Mouse (Mus musculus) forebrain, embryonic 12.5 days (tissue): ENCODE measurements around the gene Ehmt2. TPM values are rescaled to one million over a fixed set of nuclear protein-coding genes. Genes with fewer than 3 reads are reported as not detected.

Experiments
- ATAC-seq: fragments of 200-750 bp; cut with Nextera tagmentation; 2 replicates; pipeline ENCODE4 v1.8.0; 2017; ENCODE audit warnings: moderate TSS enrichment; ENCODE audit not compliant: low FRiP score
- H3K27ac ChIP-seq: fragments of 300-500 bp; sonication (generic); 2 replicates; pipeline ENCODE4 v1.5.1; 2016; ENCODE audit warnings: mild to moderate bottlenecking
- H3K27me3 ChIP-seq: fragments of 300-500 bp; sonication (generic); 2 replicates; pipeline ENCODE4 v1.6.1; 2016; ENCODE audit warnings: mild to moderate bottlenecking
- H3K36me3 ChIP-seq: fragments of 300-500 bp; sonication (generic); replicated peaks from 2 replicates; pipeline ENCODE4 v1.6.1; 2016; ENCODE audit warnings: mild to moderate bottlenecking
- H3K4me1 ChIP-seq: fragments of 300-500 bp; sonication (generic); 2 replicates; pipeline ENCODE4 v1.6.1; 2016
- H3K4me2 ChIP-seq: fragments of 300-500 bp; sonication (generic); 2 replicates; pipeline ENCODE4 v1.6.1; 2016; ENCODE audit warnings: mild to moderate bottlenecking, moderate library complexity
- H3K4me3 ChIP-seq: fragments of 300-500 bp; sonication (generic); replicated peaks from 2 replicates; pipeline ENCODE4 v1.5.1; 2016; ENCODE audit warnings: mild to moderate bottlenecking
- H3K9ac ChIP-seq: fragments of 300-500 bp; sonication (generic); 2 replicates; pipeline ENCODE4 v1.6.1; 2016; ENCODE audit warnings: mild to moderate bottlenecking
- H3K9me3 ChIP-seq: fragments of 300-500 bp; sonication (generic); 2 replicates; pipeline ENCODE4 v1.6.1; 2016
- WGBS: fragments of 180-500 bp; shearing (Covaris S2); methylation state at CpG from one replicate; pipeline ENCODE4 v1.1.7; 2016; 5-methylcytosine and 5-hydroxymethylcytosine counted together
- microRNA-seq: library from miRNA; unstranded; fragments of <30 nt; microRNA quantifications from one replicate; pipeline ENCODE4, GENCODE M21; 2017
- polyA plus RNA-seq: library from polyadenylated mRNA; unstranded; fragments of >200 nt; fragmentation: Nextera tagmentation; extraction: Ambion mirVana; gene quantifications from 2 replicates; pipeline ENCODE4 v1.2.1, GENCODE M21; 2016

The Ehmt2 gene
- polyA plus RNA-seq, 1 experiment from 2014 or later = 111 TPM

DNA sequence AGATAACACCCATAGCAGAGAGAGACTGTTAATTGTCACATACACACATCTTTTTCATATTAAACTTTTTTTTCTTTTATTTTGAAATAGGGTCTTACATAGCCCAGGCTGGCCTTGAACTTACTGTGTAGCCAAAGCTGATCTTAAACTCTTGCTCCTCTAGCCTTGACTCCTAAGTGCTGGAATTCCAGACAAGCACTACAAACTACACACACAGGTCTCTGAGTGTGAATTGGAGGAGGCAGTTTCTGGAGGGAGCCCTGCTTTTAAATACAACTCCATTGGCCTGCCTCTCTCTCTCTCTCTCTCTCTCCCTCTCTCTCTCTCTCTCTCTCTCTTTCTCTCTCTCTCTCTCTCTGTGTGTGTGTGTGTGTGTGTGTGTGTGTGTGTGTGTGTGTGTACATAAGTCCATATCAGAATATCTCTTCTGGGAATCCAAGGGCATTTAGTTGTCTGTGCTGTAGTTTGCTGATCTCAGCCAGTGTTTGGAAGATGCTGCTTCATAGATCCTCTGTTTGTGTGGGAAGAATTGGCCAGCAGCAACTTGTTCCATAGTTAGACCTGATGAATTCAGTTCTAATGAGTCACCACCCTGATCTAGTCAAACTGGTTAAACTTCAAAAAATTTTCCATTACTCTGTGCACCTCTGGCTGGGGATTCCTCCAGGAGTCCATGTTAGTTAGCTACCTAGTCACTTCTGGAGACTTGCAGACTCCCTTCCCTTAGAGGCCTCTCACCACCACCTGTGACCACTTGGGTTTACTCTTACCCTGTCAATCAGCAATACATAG is 62.6 kb downstream of the Ehmt2 start:
- ATAC-seq = no peak
- Histone ChIP-seq H3K36me3 (no peaks in the 10 kb centered on the region), H3K4me1 (peaks cover 11% of the 10 kb centered on the region), H3K27ac (no peak overlapping the region), H3K9ac (no peak overlapping the region), H3K4me3 (no peak overlapping the region), H3K9me3 (no peaks in the 10 kb centered on the region), H3K27me3 (peaks cover 35% of the 10 kb centered on the region), H3K4me2 (no peak overlapping the region)

DNA sequence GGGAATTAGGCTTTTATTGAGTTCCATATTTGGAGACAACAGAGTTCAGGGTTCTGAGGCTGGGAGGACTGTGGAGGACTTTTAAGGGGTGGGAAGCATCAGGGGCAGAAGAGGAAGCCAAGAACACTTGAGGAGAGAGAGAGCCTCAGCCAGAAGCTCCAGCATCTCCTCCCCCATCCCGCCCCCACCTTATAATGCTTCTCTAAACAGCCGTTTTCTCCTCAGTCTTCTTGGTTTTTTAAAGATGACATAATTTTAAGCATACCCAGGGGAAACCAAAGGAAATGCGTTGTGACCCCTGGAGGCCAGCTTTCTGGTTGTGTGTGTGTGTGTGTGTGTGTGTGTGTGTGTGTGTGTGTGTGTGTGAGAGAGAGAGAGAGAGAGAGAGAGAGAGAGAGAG is 63.9 kb downstream of the Ehmt2 start:
- Histone ChIP-seq H3K9me3 (no peaks in the 10 kb centered on the region), H3K4me1 (peaks cover 11% of the 10 kb centered on the region), H3K36me3 (no peaks in the 10 kb centered on the region), H3K4me2 (no peak overlapping the region), H3K9ac (no peak overlapping the region), H3K27ac (no peak overlapping the region), H3K27me3 (peaks cover 32% of the 10 kb centered on the region), H3K4me3 (no peak overlapping the region)
- no peak for ATAC-seq
- 41% methylated on average over 3 of the region's 3 CpGs for WGBS

DNA sequence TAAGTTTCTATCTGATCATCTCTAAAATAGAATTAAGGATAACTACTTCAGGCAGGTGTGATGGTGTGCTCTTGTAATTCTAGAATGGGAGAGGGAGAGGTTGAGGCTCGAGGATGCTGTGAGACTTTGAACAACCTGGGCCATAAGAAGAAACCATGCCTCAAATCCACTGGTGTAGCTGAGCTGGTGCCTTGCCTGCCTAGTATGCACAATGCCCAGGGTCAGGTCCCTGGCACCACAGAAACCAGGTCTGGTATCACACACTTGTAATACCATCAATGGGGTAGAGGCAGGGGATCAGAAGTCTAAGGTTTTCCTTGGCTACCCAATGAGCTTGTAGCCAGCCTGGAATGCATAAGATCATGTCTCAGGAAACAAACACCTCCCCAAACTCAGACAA is 64.6 kb downstream of the Ehmt2 start:
- H3K27ac ChIP-seq = no peak overlapping the region
- H3K4me1 ChIP-seq = peaks cover 11% of the 10 kb centered on the region
- no peaks in the 10 kb centered on the region for H3K36me3 ChIP-seq
- H3K4me2 ChIP-seq = no peak overlapping the region
- ATAC-seq = no peak
- no peak overlapping the region for H3K9ac ChIP-seq
- no peaks in the 10 kb centered on the region for H3K9me3 ChIP-seq
- peaks cover 39% of the 10 kb centered on the region for H3K27me3 ChIP-seq
- no peak overlapping the region for H3K4me3 ChIP-seq
- 56% methylated on average over 1 of the region's 1 CpGs for WGBS

Small RNA genes within 50 kb of the gene (microRNA-seq; reads per million reads assigned to microRNA genes)
- gene Mir6972 = not detected

Other genes with a start within 250 kb of the Ehmt2 start
- 0.03 and 0.04 TPM in 2 replicates for gene Tnxb, start 227.9 kb upstream of the Ehmt2 start, polyA plus RNA-seq
- gene C4b, start 154.6 kb upstream of the Ehmt2 start, polyA plus RNA-seq = not detected in 2 replicates
- not detected in 2 replicates for gene Cyp21a1, start 93.9 kb upstream of the Ehmt2 start, polyA plus RNA-seq
- gene Stk19, start 61.5 kb upstream of the Ehmt2 start, polyA plus RNA-seq = 28.6 and 32.7 TPM in 2 replicates
- 72.9 and 77.6 TPM in 2 replicates for gene Dxo, start 61.5 kb upstream of the Ehmt2 start, polyA plus RNA-seq
- 61.8 and 64.8 TPM in 2 replicates for gene Skiv2l, start 48.3 kb upstream of the Ehmt2 start, polyA plus RNA-seq
- gene Nelfe, start 48.1 kb upstream of the Ehmt2 start, polyA plus RNA-seq = 124 and 133 TPM in 2 replicates
- gene Cfb, start 36.0 kb upstream of the Ehmt2 start, polyA plus RNA-seq = 2.9 and 3.6 TPM in 2 replicates
- 9.2 and 10.4 TPM in 2 replicates for gene Zbtb12, start 19.0 kb upstream of the Ehmt2 start, polyA plus RNA-seq
- gene Gm20547, start 16.4 kb upstream of the Ehmt2 start, polyA plus RNA-seq = not detected in 2 replicates
- gene C2, start 204 bp upstream of the Ehmt2 start, polyA plus RNA-seq = 1.3 and 1.6 TPM in 2 replicates
- gene Slc44a4, start 16.0 kb downstream of the Ehmt2 start, polyA plus RNA-seq = not detected in 2 replicates
- gene Neu1, start 32.8 kb downstream of the Ehmt2 start, polyA plus RNA-seq = 16.2 and 16.9 TPM in 2 replicates
- 0.11 and 0.21 TPM in 2 replicates for gene Hspa1b, start 60.8 kb downstream of the Ehmt2 start, polyA plus RNA-seq
- not detected in 2 replicates for gene Gm20481, start 71.4 kb downstream of the Ehmt2 start, polyA plus RNA-seq
- 2.0 and 2.3 TPM in 2 replicates for gene Hspa1a, start 73.7 kb downstream of the Ehmt2 start, polyA plus RNA-seq
- 1.2 and 1.3 TPM in 2 replicates for gene Hspa1l, start 74.2 kb downstream of the Ehmt2 start, polyA plus RNA-seq
- 226 and 238 TPM in 2 replicates for gene Lsm2, start 83.4 kb downstream of the Ehmt2 start, polyA plus RNA-seq
- gene Vars, start 102.5 kb downstream of the Ehmt2 start, polyA plus RNA-seq = 158 and 159 TPM in 2 replicates
- gene Vwa7, start 118.1 kb downstream of the Ehmt2 start, polyA plus RNA-seq = 0.17 and 0.27 TPM in 2 replicates
- 7.4 and 7.7 TPM in 2 replicates for gene Sapcd1, start 129.5 kb downstream of the Ehmt2 start, polyA plus RNA-seq
- 5.3 and 5.6 TPM in 2 replicates for gene Msh5, start 148.3 kb downstream of the Ehmt2 start, polyA plus RNA-seq
- 152 and 155 TPM in 2 replicates for gene Clic1, start 151.5 kb downstream of the Ehmt2 start, polyA plus RNA-seq
- 513 and 534 TPM in 2 replicates for gene Ddah2, start 160.6 kb downstream of the Ehmt2 start, polyA plus RNA-seq
- not detected in 2 replicates for gene Ly6g6c, start 166.9 kb downstream of the Ehmt2 start, polyA plus RNA-seq
- 0.40 and 0.54 TPM in 2 replicates for gene Mpig6b, start 167.7 kb downstream of the Ehmt2 start, polyA plus RNA-seq
- gene Ly6g6e, start 178.4 kb downstream of the Ehmt2 start, polyA plus RNA-seq = 0.28 and 0.50 TPM in 2 replicates
- gene Ly6g6d, start 179.6 kb downstream of the Ehmt2 start, polyA plus RNA-seq = 0.29 and 1.6 TPM in 2 replicates
- 0.17 and 0.18 TPM in 2 replicates for gene Ly6g6f, start 187.1 kb downstream of the Ehmt2 start, polyA plus RNA-seq
- gene Abhd16a, start 190.8 kb downstream of the Ehmt2 start, polyA plus RNA-seq = 59.2 and 70.7 TPM in 2 replicates
- not detected in 2 replicates for gene Ly6g5c, start 209.8 kb downstream of the Ehmt2 start, polyA plus RNA-seq
- 0.96 and 1.5 TPM in 2 replicates for gene Ly6g5b, start 217.0 kb downstream of the Ehmt2 start, polyA plus RNA-seq
- gene Gpank1, start 223.0 kb downstream of the Ehmt2 start, polyA plus RNA-seq = 27.4 and 28.1 TPM in 2 replicates
- gene Csnk2b, start 223.6 kb downstream of the Ehmt2 start, polyA plus RNA-seq = 283 and 284 TPM in 2 replicates
- gene D17H6S53E, start 227.9 kb downstream of the Ehmt2 start, polyA plus RNA-seq = 5.3 and 7.2 TPM in 2 replicates
- gene Apom, start 233.6 kb downstream of the Ehmt2 start, polyA plus RNA-seq = 0.46 and 0.63 TPM in 2 replicates
- 88.9 and 97.8 TPM in 2 replicates for gene Bag6, start 236.7 kb downstream of the Ehmt2 start, polyA plus RNA-seq